In genomic region chr14:60985077-60985476, GRCm38 (mm10) we compare ENCODE assay signal across 17 mouse cellular contexts.
A peak's percentile ranks its signal among the peaks of the same experiment; 100 is the strongest.
DNase-seq lines count a peak whose midpoint lies in the region; ATAC-seq and TF ChIP-seq lines count a peak whose summit lies in the region.
"Had no signal": no experiment of that assay in that cellular context is flagged by ENCODE, and none has a peak within 500 bp of the region (broad histone marks: within the 10 kb centered on the region; RNA-seq: fewer than 3 reads in every experiment).

No protein-coding gene starts in this region.

- H3K27ac ChIP-seq in left cerebral cortex, adult 2 months: peak overlapping the region; percentile 66
- peak overlapping the region; percentile 16; the same call in 1 of the 2 replicates for H3K27ac ChIP-seq in forebrain, embryonic 15.5 days (replicated peaks)
- H3K27ac ChIP-seq: heart, embryonic 13.5 days had no signal

- DNase-seq in left cerebral cortex, adult 2 months (ENCODE audit: extremely low spot score in 1 of 2, low spot score in 2 of 2): no peak
- DNase-seq in left cerebral cortex, postnatal 36 days (ENCODE audit: low spot score in 2 of 2): no peak
- DNase-seq in brain, embryonic 14.5 days (ENCODE audit: low read depth): peak; percentile 57
- peak; percentile 56 for DNase-seq in embryo, embryonic 10.5 days (ENCODE audit: low spot score)
- no peak for DNase-seq in kidney, adult 18-20 months
- DNase-seq in right cerebral cortex, postnatal 4 days: no peak
- no peak for DNase-seq in gastrocnemius, adult 8-10 months (ENCODE audit: low spot score in 2 of 2)
- DNase-seq: adrenal gland, postnatal 10 days; cerebellum, adult 9-11 months; heart, postnatal 4 days; kidney, postnatal 36 days; layer of hippocampus, postnatal 36 days; right cerebral cortex, postnatal 14 days; thymus, postnatal 36 days had no signal

- no peak for TF ChIP-seq CTCF in left cerebral cortex, adult 2 months (IDR thresholded peaks at IDR 0.05)
- TF ChIP-seq CTCF in brain, embryonic 14.5 days (IDR thresholded peaks at IDR 0.05; ENCODE audit: borderline replicate concordance, extremely low read depth, insufficient read depth, insufficient read length): no peak

- 8% methylated on average over 4 of the region's 4 CpGs for WGBS in forebrain, embryonic 15.5 days

- H3K4me3 ChIP-seq in left cerebral cortex, adult 2 months: no peak overlapping the region
- H3K4me3 ChIP-seq in forebrain, embryonic 15.5 days: no peak overlapping the region
- H3K4me3 ChIP-seq: heart, embryonic 13.5 days had no signal

- H3K4me2 ChIP-seq in forebrain, embryonic 15.5 days (replicated peaks): no peak overlapping the region
- H3K4me2 ChIP-seq: heart, embryonic 13.5 days had no signal

- H3K27me3 ChIP-seq in forebrain, embryonic 15.5 days: no peaks in the 10 kb centered on the region
- H3K27me3 ChIP-seq: heart, embryonic 13.5 days had no signal

- no peaks in the 10 kb centered on the region for H3K9me3 ChIP-seq in forebrain, embryonic 15.5 days
- H3K9me3 ChIP-seq: heart, embryonic 13.5 days had no signal

- no peak for ATAC-seq in forebrain, embryonic 15.5 days (replicated peaks)
- ATAC-seq: intestine, postnatal 0 days had no signal

- H3K9ac ChIP-seq in forebrain, embryonic 15.5 days (replicated peaks): no peak overlapping the region
- H3K9ac ChIP-seq: heart, embryonic 13.5 days had no signal

- H3K4me1 ChIP-seq in forebrain, embryonic 15.5 days: peaks cover 35% of the 10 kb centered on the region

- intact Hi-C loops in left cerebral cortex, adult 2 months (cut with DNase I): no loop called here
- intact Hi-C loops in left cerebral cortex, postnatal 36 days (cut with DNase I): loop anchor here (5.0 kb wide), 1 partner anchor 52 kb away; no protein-coding TSS in a partner anchor

- no peaks in the 10 kb centered on the region for H3K36me3 ChIP-seq in forebrain, embryonic 15.5 days

- TF ChIP-seq POLR2A in brain, embryonic 14.5 days (IDR thresholded peaks at IDR 0.05; ENCODE audit: borderline replicate concordance, extremely low read depth, insufficient read depth, insufficient read length, poor library complexity, severe bottlenecking): no peak

Comparison
In these comparisons a context has a peak if more than half of its experiments do, and no peak if none do; other contexts are left out.
1. DNase-seq: peak in brain, embryonic 14.5 days (single experiment) and embryo, embryonic 10.5 days (single experiment); none in left cerebral cortex, adult 2 months (0 of 2), left cerebral cortex, postnatal 36 days (0 of 2), kidney, adult 18-20 months (single experiment), right cerebral cortex, postnatal 4 days (single experiment) and gastrocnemius, adult 8-10 months (0 of 2).